Mouse (Mus musculus): Measurements from ENCODE around the gene Ppp4r2. TPM values are rescaled to one million over a fixed set of nuclear protein-coding genes. Genes with fewer than 3 reads are reported as not detected.

Gene Ppp4r2
- polyA plus RNA-seq, 1 experiment from 2014 or later, result 12.7 TPM

- Histone ChIP-seq H3K27me3 (ENCODE audit: control insufficient read depth, insufficient read depth, low read length) (no peaks in the 10 kb centered on the region), H3K9me3 (replicated peaks; ENCODE audit: control insufficient read depth, low read length) (no peaks in the 10 kb centered on the region), H3K4me2 (ENCODE audit: low read depth, low read length) (no peak overlapping the region), H3K27ac (ENCODE audit: low read length) (no peak overlapping the region), H3K36me3 (ENCODE audit: control insufficient read depth, insufficient read depth, low read length) (no peaks in the 10 kb centered on the region), H3K4me1 (ENCODE audit: control insufficient read depth, insufficient read depth, low read length) (no peaks in the 10 kb centered on the region; the same call in 1 of the 2 replicates), H3K4me3 (replicated peaks; ENCODE audit: low read length) (no peak overlapping the region), H3K9ac (ENCODE audit: low read length) (no peak overlapping the region)
- WGBS, result 60% methylated on average over 7 of the region's 7 CpGs
- ATAC-seq (ENCODE audit: insufficient read depth, low FRiP score), result no peak
These were observed 8.9 kb upstream of the Ppp4r2 start for GRCm38 (mm10) chr6:100824381-100824965.

- WGBS, result 54% methylated on average over 6 of the region's 6 CpGs
- H3K27me3 ChIP-seq (ENCODE audit: control insufficient read depth, insufficient read depth, low read length), result no peaks in the 10 kb centered on the region
- no peaks in the 10 kb centered on the region for H3K9me3 ChIP-seq (replicated peaks; ENCODE audit: control insufficient read depth, low read length)
- no peaks in the 10 kb centered on the region; the same call in 1 of the 2 replicates for H3K4me1 ChIP-seq (ENCODE audit: control insufficient read depth, insufficient read depth, low read length)
- no peak overlapping the region for H3K9ac ChIP-seq (ENCODE audit: low read length)
- H3K27ac ChIP-seq (ENCODE audit: low read length), result 0 out of 2 replicates have a peak overlapping the region, but pooled peaks have one; percentile 15
- no peak overlapping the region for H3K4me3 ChIP-seq (replicated peaks; ENCODE audit: low read length)
- ATAC-seq (ENCODE audit: insufficient read depth, low FRiP score), result peak; percentile 63; the same call in 1 of the 2 replicates
- H3K36me3 ChIP-seq (ENCODE audit: control insufficient read depth, insufficient read depth, low read length), result no peaks in the 10 kb centered on the region
- no peak overlapping the region for H3K4me2 ChIP-seq (ENCODE audit: low read depth, low read length)
These were observed 7.4 kb upstream of the Ppp4r2 start for GRCm38 (mm10) chr6:100826046-100826445.

DNA sequence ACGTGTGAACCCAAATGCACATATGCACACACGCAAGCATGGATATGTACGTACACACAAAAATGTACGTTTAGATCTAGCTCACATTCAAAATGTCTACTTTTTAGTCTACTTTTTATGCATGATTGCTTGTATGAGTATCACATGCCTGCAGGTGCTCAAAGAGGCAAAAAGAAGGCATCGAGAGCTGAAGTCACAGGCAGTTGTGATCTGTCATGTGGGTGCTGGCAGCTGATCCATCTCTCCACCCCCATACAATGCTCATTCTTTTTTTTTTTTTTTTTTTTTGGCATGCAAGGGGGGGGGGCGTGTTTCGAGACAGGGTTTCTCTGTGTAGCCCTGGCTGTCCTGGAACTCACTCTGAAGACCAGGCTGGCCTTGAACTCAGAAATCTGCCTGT is 4.9 kb upstream of the Ppp4r2 start:
- Histone ChIP-seq H3K4me3 (replicated peaks; ENCODE audit: low read length) (no peak overlapping the region), H3K9ac (ENCODE audit: low read length) (no peak overlapping the region), H3K36me3 (ENCODE audit: control insufficient read depth, insufficient read depth, low read length) (no peaks in the 10 kb centered on the region), H3K4me2 (ENCODE audit: low read depth, low read length) (no peak overlapping the region), H3K27ac (ENCODE audit: low read length) (no peak overlapping the region), H3K4me1 (ENCODE audit: control insufficient read depth, insufficient read depth, low read length) (no peaks in the 10 kb centered on the region; the same call in 1 of the 2 replicates), H3K27me3 (ENCODE audit: control insufficient read depth, insufficient read depth, low read length) (no peaks in the 10 kb centered on the region), H3K9me3 (replicated peaks; ENCODE audit: control insufficient read depth, low read length) (no peaks in the 10 kb centered on the region)
- 90% methylated on average over 7 of the region's 7 CpGs for WGBS
- ATAC-seq (ENCODE audit: insufficient read depth, low FRiP score), result no peak

DNA sequence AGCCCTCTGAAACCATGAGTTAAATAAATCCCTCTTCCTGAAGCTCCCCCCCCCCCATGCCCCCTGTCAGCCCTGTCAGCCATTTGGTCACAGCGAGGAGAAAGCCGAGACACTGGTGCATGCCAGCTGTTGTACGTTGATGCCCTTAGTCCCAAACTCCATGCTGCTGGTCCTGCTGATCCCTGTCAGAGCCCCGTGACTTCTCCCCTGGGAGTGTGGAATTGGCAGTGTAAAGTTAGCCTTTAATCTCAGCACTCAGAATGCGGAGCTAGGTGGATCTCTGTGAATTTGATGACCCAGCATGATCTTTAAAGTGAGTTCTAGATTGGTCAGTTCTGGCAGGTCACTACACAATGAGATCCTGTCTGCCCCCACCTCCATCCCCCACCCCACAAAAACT is 3.7 kb upstream of the Ppp4r2 start:
- H3K27ac ChIP-seq (ENCODE audit: low read length), result no peak overlapping the region
- H3K36me3 ChIP-seq (ENCODE audit: control insufficient read depth, insufficient read depth, low read length), result no peaks in the 10 kb centered on the region
- no peaks in the 10 kb centered on the region for H3K27me3 ChIP-seq (ENCODE audit: control insufficient read depth, insufficient read depth, low read length)
- H3K9ac ChIP-seq (ENCODE audit: low read length), result no peak overlapping the region
- H3K4me1 ChIP-seq (ENCODE audit: control insufficient read depth, insufficient read depth, low read length), result no peaks in the 10 kb centered on the region; the same call in 1 of the 2 replicates
- no peaks in the 10 kb centered on the region for H3K9me3 ChIP-seq (replicated peaks; ENCODE audit: control insufficient read depth, low read length)
- no peak overlapping the region for H3K4me3 ChIP-seq (replicated peaks; ENCODE audit: low read length)
- ATAC-seq (ENCODE audit: insufficient read depth, low FRiP score), result no peak
- no peak overlapping the region for H3K4me2 ChIP-seq (ENCODE audit: low read depth, low read length)
- 75% methylated on average over 5 of the region's 5 CpGs for WGBS

DNA sequence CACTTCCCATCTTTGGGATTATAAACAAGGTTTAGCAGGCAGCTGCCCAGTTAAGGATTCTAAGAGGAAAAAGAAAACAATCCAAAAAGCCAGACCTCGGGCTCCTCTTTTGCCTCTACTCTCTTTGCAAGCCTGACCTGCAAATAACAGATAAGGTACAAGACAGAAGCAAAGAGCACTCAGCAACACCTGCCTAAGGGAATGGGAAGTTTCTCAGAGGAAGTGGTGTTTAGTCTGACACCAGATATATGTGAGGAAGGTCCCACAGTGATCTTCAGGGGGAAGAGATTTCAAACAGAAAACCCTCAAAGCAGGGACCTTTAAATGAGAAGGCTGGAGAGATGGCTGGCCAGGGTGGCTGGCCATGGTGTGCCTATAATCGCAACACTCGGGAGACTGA is 2.2 kb upstream of the Ppp4r2 start:
- Histone ChIP-seq H3K27me3 (ENCODE audit: control insufficient read depth, insufficient read depth, low read length) (no peaks in the 10 kb centered on the region), H3K4me2 (ENCODE audit: low read depth, low read length) (no peak overlapping the region), H3K27ac (ENCODE audit: low read length) (no peak overlapping the region), H3K4me3 (replicated peaks; ENCODE audit: low read length) (no peak overlapping the region), H3K9me3 (replicated peaks; ENCODE audit: control insufficient read depth, low read length) (no peaks in the 10 kb centered on the region), H3K9ac (ENCODE audit: low read length) (no peak overlapping the region), H3K36me3 (ENCODE audit: control insufficient read depth, insufficient read depth, low read length) (peaks cover 7% of the 10 kb centered on the region; the same call in 1 of the 2 replicates), H3K4me1 (ENCODE audit: control insufficient read depth, insufficient read depth, low read length) (peaks cover 3% of the 10 kb centered on the region)
- 77% methylated on average over 3 of the region's 3 CpGs for WGBS
- ATAC-seq (ENCODE audit: insufficient read depth, low FRiP score), result no peak

DNA sequence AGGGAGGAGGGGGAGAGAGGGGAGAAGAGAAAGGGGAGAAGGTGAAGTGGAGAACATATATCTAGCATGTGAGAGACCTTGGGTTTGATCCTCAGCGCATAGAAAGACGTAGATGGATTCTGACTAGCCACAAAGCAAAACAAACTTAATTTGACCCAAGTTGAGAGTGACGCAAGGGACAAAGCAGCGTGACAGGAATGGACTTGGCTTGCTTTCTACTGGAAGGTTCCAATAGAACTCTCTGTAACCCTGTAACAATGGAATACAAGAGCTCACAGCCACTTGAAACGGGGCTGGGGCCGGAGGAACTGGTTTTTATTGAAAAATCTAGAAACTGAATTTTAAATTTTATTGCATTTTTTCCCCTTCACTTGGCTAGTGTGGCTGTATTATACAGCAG is 1.7 kb upstream of the Ppp4r2 start:
- H3K4me3 ChIP-seq (replicated peaks; ENCODE audit: low read length), result no peak overlapping the region
- H3K9me3 ChIP-seq (replicated peaks; ENCODE audit: control insufficient read depth, low read length), result no peaks in the 10 kb centered on the region
- peaks cover 12% of the 10 kb centered on the region for H3K36me3 ChIP-seq (ENCODE audit: control insufficient read depth, insufficient read depth, low read length)
- H3K27ac ChIP-seq (ENCODE audit: low read length), result no peak overlapping the region
- H3K4me2 ChIP-seq (ENCODE audit: low read depth, low read length), result no peak overlapping the region
- no peak overlapping the region for H3K9ac ChIP-seq (ENCODE audit: low read length)
- no peaks in the 10 kb centered on the region for H3K27me3 ChIP-seq (ENCODE audit: control insufficient read depth, insufficient read depth, low read length)
- 91% methylated on average over 6 of the region's 6 CpGs for WGBS
- H3K4me1 ChIP-seq (ENCODE audit: control insufficient read depth, insufficient read depth, low read length), result peaks cover 6% of the 10 kb centered on the region; the same call in 1 of the 2 replicates
- no peak for ATAC-seq (ENCODE audit: insufficient read depth, low FRiP score)

GRCm38 (mm10) chr6:100833811-100834481 is 524 bp downstream of the Ppp4r2 start:
- under 1% methylated on average over 60 of the region's 72 CpGs for WGBS
- peak overlapping the region; percentile 93 for H3K9ac ChIP-seq (ENCODE audit: low read length)
- peak overlapping the region; percentile 89 for H3K4me3 ChIP-seq (replicated peaks; ENCODE audit: low read length)
- H3K36me3 ChIP-seq (ENCODE audit: control insufficient read depth, insufficient read depth, low read length), result peaks cover 14% of the 10 kb centered on the region
- no peaks in the 10 kb centered on the region for H3K27me3 ChIP-seq (ENCODE audit: control insufficient read depth, insufficient read depth, low read length)
- peak overlapping the region; percentile 84 for H3K27ac ChIP-seq (ENCODE audit: low read length)
- peak overlapping the region; percentile 62 for H3K4me2 ChIP-seq (ENCODE audit: low read depth, low read length)
- ATAC-seq (ENCODE audit: insufficient read depth, low FRiP score), result peak; percentile 82
- no peaks in the 10 kb centered on the region for H3K9me3 ChIP-seq (replicated peaks; ENCODE audit: control insufficient read depth, low read length)
- H3K4me1 ChIP-seq (ENCODE audit: control insufficient read depth, insufficient read depth, low read length), result peaks cover 13% of the 10 kb centered on the region; the same call in 1 of the 2 replicates

DNA sequence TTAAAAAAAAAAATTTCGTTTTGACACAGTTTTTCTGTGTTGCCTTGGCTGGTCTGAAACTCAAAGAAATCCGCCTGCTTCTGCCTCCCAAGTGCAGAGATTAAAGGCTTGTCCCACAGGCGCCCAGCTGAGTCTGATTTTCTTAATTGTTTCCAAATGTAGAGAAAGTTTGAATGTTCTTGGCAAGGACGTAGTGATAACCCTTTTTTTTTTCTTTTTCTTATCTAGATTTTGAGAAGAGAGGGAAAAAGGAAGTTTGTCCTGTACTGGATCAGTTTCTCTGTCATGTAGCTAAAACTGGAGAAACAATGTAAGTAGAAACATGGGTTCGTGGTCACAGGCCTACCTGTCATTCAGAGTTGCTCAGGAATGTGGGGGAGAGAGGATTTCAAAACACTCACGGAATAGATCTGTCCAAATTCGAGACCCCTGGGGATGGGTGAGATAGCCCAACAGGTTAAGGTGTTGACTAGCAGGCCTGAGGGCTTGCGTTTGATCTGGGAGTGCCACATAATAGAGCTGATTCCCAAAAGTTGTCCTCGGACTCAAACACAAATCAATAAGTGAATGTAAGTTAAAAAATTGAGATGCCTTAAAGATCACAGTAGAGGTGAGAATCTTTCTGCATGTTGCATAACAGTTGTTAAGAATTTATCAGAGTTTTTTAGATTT is 1.2 kb downstream of the Ppp4r2 start:
- 28% methylated on average over 9 of the region's 9 CpGs for WGBS
- peak overlapping the region; percentile 84; the same call in 1 of the 2 replicates for H3K27ac ChIP-seq (ENCODE audit: low read length)
- H3K27me3 ChIP-seq (ENCODE audit: control insufficient read depth, insufficient read depth, low read length), result no peaks in the 10 kb centered on the region

DNA sequence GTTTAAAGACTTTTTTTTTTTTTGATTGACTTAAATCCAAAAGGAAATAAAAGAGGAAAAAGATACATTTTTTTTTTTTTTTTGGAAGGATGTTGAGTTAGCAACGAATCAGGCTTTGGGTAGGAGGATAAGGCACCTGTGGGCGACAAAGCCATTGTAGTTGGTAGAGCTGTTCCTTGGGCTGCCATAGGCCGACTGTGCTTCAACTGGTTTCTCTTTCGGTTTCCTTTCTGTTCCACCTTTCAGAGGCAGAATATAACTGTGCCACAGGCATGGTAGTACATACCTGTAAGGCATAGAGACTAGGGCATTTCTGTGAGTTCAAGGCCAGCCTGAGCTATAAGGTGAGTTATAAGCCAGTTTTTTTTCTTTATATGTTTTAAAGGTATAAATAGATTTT is 11.6 kb downstream of the Ppp4r2 start:
- H3K9ac ChIP-seq (ENCODE audit: low read length), result no peak overlapping the region
- H3K36me3 ChIP-seq (ENCODE audit: control insufficient read depth, insufficient read depth, low read length), result peaks cover 28% of the 10 kb centered on the region
- H3K9me3 ChIP-seq (replicated peaks; ENCODE audit: control insufficient read depth, low read length), result peaks cover 4% of the 10 kb centered on the region; the same call in 1 of the 2 replicates
- WGBS, result 94% methylated on average over 4 of the region's 4 CpGs
- H3K27me3 ChIP-seq (ENCODE audit: control insufficient read depth, insufficient read depth, low read length), result no peaks in the 10 kb centered on the region
- ATAC-seq (ENCODE audit: insufficient read depth, low FRiP score), result no peak
- no peak overlapping the region for H3K4me3 ChIP-seq (replicated peaks; ENCODE audit: low read length)
- H3K4me1 ChIP-seq (ENCODE audit: control insufficient read depth, insufficient read depth, low read length), result peaks cover 3% of the 10 kb centered on the region; the same call in 1 of the 2 replicates
- no peak overlapping the region for H3K27ac ChIP-seq (ENCODE audit: low read length)
- no peak overlapping the region for H3K4me2 ChIP-seq (ENCODE audit: low read depth, low read length)

More for the DNA sequence above, 1.2 kb downstream of the Ppp4r2 start:
- no peaks in the 10 kb centered on the region for H3K9me3 ChIP-seq (replicated peaks; ENCODE audit: control insufficient read depth, low read length)
- peaks cover 13% of the 10 kb centered on the region; the same call in 1 of the 2 replicates for H3K4me1 ChIP-seq (ENCODE audit: control insufficient read depth, insufficient read depth, low read length)
- peaks cover 19% of the 10 kb centered on the region for H3K36me3 ChIP-seq (ENCODE audit: control insufficient read depth, insufficient read depth, low read length)
- H3K4me2 ChIP-seq (ENCODE audit: low read depth, low read length), result peak overlapping the region; percentile 62
- H3K4me3 ChIP-seq (replicated peaks; ENCODE audit: low read length), result peak overlapping the region; percentile 89
- H3K9ac ChIP-seq (ENCODE audit: low read length), result peak overlapping the region; percentile 93
- no peak for ATAC-seq (ENCODE audit: insufficient read depth, low FRiP score)

Data from stomach, embryonic 16.5 days (tissue).